Mouse (Mus musculus): Measurements from ENCODE around the gene Scp2. TPM values are rescaled to one million over a fixed set of nuclear protein-coding genes. Genes with fewer than 3 reads are reported as not detected.

Gene Scp2
- total and polyA plus RNA-seq, 2 experiments from 2014 or later: 122 to 212 TPM

GRCm38 (mm10) chr4:107995011-107995410 is 149.8 kb downstream of the Scp2 start:
- Histone ChIP-seq H3K36me3 (ENCODE audit: insufficient read depth) (no peaks in the 10 kb centered on the region), H3K27me3 (ENCODE audit: insufficient read depth, low read length) (no peaks in the 10 kb centered on the region), H3K27ac (ENCODE audit: low read depth, low read length) (no peak overlapping the region), H3K9me3 (ENCODE audit: low read length) (no peaks in the 10 kb centered on the region), H3K4me2 (ENCODE audit: low read depth) (no peak overlapping the region), H3K4me1 (ENCODE audit: insufficient read depth) (no peaks in the 10 kb centered on the region), H3K9ac (no peak overlapping the region), H3K4me3 (ENCODE audit: low read depth, low read length) (no peak overlapping the region)
- ATAC-seq (no peak), DNase-seq (no peak)
- 96% methylated on average over 6 of the region's 6 CpGs for WGBS
- no peak for TF ChIP-seq CTCF (IDR thresholded peaks at IDR 0.05; ENCODE audit: low read depth)

Small RNA genes lying within 50 kb of the gene (microRNA-seq; reads per million reads assigned to microRNA genes)
- 0 reads per million in 2 experiments for gene Mir6397

Other genes with a start within 250 kb of the Scp2 start
- 5.5 and 9.5 TPM in 2 replicates for gene Cpt2, start 221.4 kb downstream of the Scp2 start, total RNA-seq (2014; rRNA removed)
- gene Cpt2, start 221.4 kb downstream of the Scp2 start, polyA plus RNA-seq (2015; fragmentation: Nextera tagmentation; extraction: Ambion mirVana): 8.8 and 9.7 TPM in 2 replicates
- 0.15 TPM in 1 of 2 replicates, not detected in the other for gene Slc1a7, start 176.7 kb downstream of the Scp2 start, total RNA-seq (2014; rRNA removed)
- gene Slc1a7, start 176.7 kb downstream of the Scp2 start, polyA plus RNA-seq (2015; fragmentation: Nextera tagmentation; extraction: Ambion mirVana): 0.10 TPM in 1 of 2 replicates, not detected in the other
- gene Podn, start 48.6 kb downstream of the Scp2 start, total RNA-seq (2014; rRNA removed): 2.4 and 2.5 TPM in 2 replicates
- 0.59 and 1.1 TPM in 2 replicates for gene Podn, start 48.6 kb downstream of the Scp2 start, polyA plus RNA-seq (2015; fragmentation: Nextera tagmentation; extraction: Ambion mirVana)
- gene Echdc2, start 20.4 kb upstream of the Scp2 start, total RNA-seq (2014; rRNA removed): 19.0 and 29.0 TPM in 2 replicates
- gene Echdc2, start 20.4 kb upstream of the Scp2 start, polyA plus RNA-seq (2015; fragmentation: Nextera tagmentation; extraction: Ambion mirVana): 11.4 and 11.8 TPM in 2 replicates
- not detected in 2 replicates for gene Zyg11a, start 73.0 kb upstream of the Scp2 start, total RNA-seq (2014; rRNA removed)
- not detected in 2 replicates for gene Zyg11a, start 73.0 kb upstream of the Scp2 start, polyA plus RNA-seq (2015; fragmentation: Nextera tagmentation; extraction: Ambion mirVana)
- 142 and 151 TPM in 2 replicates for gene Zyg11b, start 156.1 kb upstream of the Scp2 start, total RNA-seq (2014; rRNA removed)
- gene Zyg11b, start 156.1 kb upstream of the Scp2 start, polyA plus RNA-seq (2015; fragmentation: Nextera tagmentation; extraction: Ambion mirVana): 18.8 and 23.8 TPM in 2 replicates
- gene Coa7, start 183.1 kb upstream of the Scp2 start, total RNA-seq (2014; rRNA removed): 21.6 and 22.3 TPM in 2 replicates
- gene Coa7, start 183.1 kb upstream of the Scp2 start, polyA plus RNA-seq (2015; fragmentation: Nextera tagmentation; extraction: Ambion mirVana): 59.5 and 66.0 TPM in 2 replicates
- gene Shisal2a, start 238.4 kb upstream of the Scp2 start, total RNA-seq (2014; rRNA removed): 1.9 TPM in 1 of 2 replicates, not detected in the other
- 3.0 and 4.9 TPM in 2 replicates for gene Shisal2a, start 238.4 kb upstream of the Scp2 start, polyA plus RNA-seq (2015; fragmentation: Nextera tagmentation; extraction: Ambion mirVana)